Mouse (Mus musculus) forebrain, embryonic 14.5 days (tissue): Measurements from ENCODE around the gene Ipcef1. TPM values are rescaled to one million over a fixed set of nuclear protein-coding genes. Genes with fewer than 3 reads are reported as not detected.

Experiments used
- ATAC-seq: fragments of 200-750 bp; cut with Nextera tagmentation; 2 replicates; pipeline ENCODE4 v1.8.0; 2017; ENCODE audit warnings: mild to moderate bottlenecking, moderate library complexity
- DNase-seq: peaks from one replicate; pipeline ENCODE4 v3.0.0-alpha.2; 2015; ENCODE audit warnings: low spot score
- H3K27ac ChIP-seq: fragments of 300-500 bp; sonication (generic); 2 replicates; pipeline ENCODE4 v1.5.1; 2014; ENCODE audit warnings: low read depth, mild to moderate bottlenecking, control low read depth, low read length, moderate library complexity
- H3K27me3 ChIP-seq: fragments of 300-500 bp; sonication (generic); replicated peaks from 2 replicates; pipeline ENCODE4 v1.6.1; 2014; ENCODE audit warnings: low read length, control low read depth, mixed read lengths; ENCODE audit not compliant: control insufficient read depth, insufficient read depth
- H3K36me3 ChIP-seq: fragments of 300-500 bp; sonication (generic); 2 replicates; pipeline ENCODE4 v1.6.1; 2014; ENCODE audit warnings: low read length, control low read depth; ENCODE audit not compliant: control insufficient read depth, insufficient read depth
- H3K4me1 ChIP-seq: fragments of 300-500 bp; sonication (generic); 2 replicates; pipeline ENCODE4 v1.6.1; 2014; ENCODE audit warnings: antibody characterized with exemption, low read length, control low read depth; ENCODE audit not compliant: control insufficient read depth, insufficient read depth
- H3K4me2 ChIP-seq: fragments of 300-500 bp; sonication (generic); 2 replicates; pipeline ENCODE4 v1.6.1; 2014; ENCODE audit warnings: mild to moderate bottlenecking, control low read depth, low read length
- H3K4me3 ChIP-seq: fragments of 300-500 bp; sonication (generic); 2 replicates; pipeline ENCODE4 v1.5.1; 2014; ENCODE audit warnings: low read depth, low read length, control low read depth
- H3K9ac ChIP-seq: fragments of 300-500 bp; sonication (generic); 2 replicates; pipeline ENCODE4 v1.6.1; 2014; ENCODE audit warnings: mild to moderate bottlenecking, low read length, control low read depth, moderate library complexity
- H3K9me3 ChIP-seq: fragments of 300-500 bp; sonication (generic); replicated peaks from 2 replicates; pipeline ENCODE4 v1.6.1; 2016; ENCODE audit warnings: low read length, control low read depth, mixed read lengths; ENCODE audit not compliant: control insufficient read depth
- WGBS: fragments of 180-500 bp; shearing (Covaris S2); extraction: QIAGEN DNeasy Blood & Tissue Kit; methylation state at CpG from one replicate; pipeline ENCODE4 v1.1.7; 2014; 5-methylcytosine and 5-hydroxymethylcytosine counted together
- polyA plus RNA-seq: library from polyadenylated mRNA; unstranded; fragments of >200 nt; fragmentation: Nextera tagmentation; extraction: Ambion mirVana; gene quantifications from 2 replicates; pipeline ENCODE4 v1.2.1, GENCODE M21; 2014

Gene Ipcef1
- polyA plus RNA-seq, 1 experiment from 2014 or later, result 2.0 TPM

GRCm38 (mm10) chr10:6871418-6872072 is 180.7 kb downstream of the Ipcef1 start:
- Histone ChIP-seq H3K4me1 (no peaks in the 10 kb centered on the region), H3K27me3 (no peaks in the 10 kb centered on the region), H3K9ac (no peak overlapping the region), H3K9me3 (0 out of 2 replicates have a peak, but pooled peaks cover 5% of the 10 kb centered on the region), H3K4me3 (no peak overlapping the region), H3K27ac (no peak overlapping the region), H3K36me3 (no peaks in the 10 kb centered on the region), H3K4me2 (no peak overlapping the region)
- DNase-seq (peak; percentile 61), ATAC-seq (peak; percentile 50; the same call in 1 of the 2 replicates)
- WGBS, result 63% methylated on average over 7 of the region's 7 CpGs

GRCm38 (mm10) chr10:6855812-6856211 is 196.5 kb downstream of the Ipcef1 start:
- 30% methylated on average over 3 of the region's 3 CpGs for WGBS
- DNase-seq, result peak; percentile 11
- no peaks in the 10 kb centered on the region for H3K36me3 ChIP-seq
- H3K9me3 ChIP-seq, result no peaks in the 10 kb centered on the region
- no peaks in the 10 kb centered on the region for H3K27me3 ChIP-seq
- H3K4me1 ChIP-seq, result no peaks in the 10 kb centered on the region
- ATAC-seq, result peak; percentile 54; the same call in 1 of the 2 replicates
- no peak overlapping the region for H3K4me3 ChIP-seq
- no peak overlapping the region for H3K4me2 ChIP-seq
- no peak overlapping the region for H3K9ac ChIP-seq
- H3K27ac ChIP-seq, result no peak overlapping the region

GRCm38 (mm10) chr10:6848834-6849233 is 203.4 kb downstream of the Ipcef1 start:
- DNase-seq (no peak), ATAC-seq (no peak)
- H3K4me2 ChIP-seq, result no peak overlapping the region
- no peaks in the 10 kb centered on the region for H3K4me1 ChIP-seq
- H3K27ac ChIP-seq, result no peak overlapping the region
- no peaks in the 10 kb centered on the region for H3K27me3 ChIP-seq
- WGBS, result 28% methylated on average over 2 of the region's 2 CpGs
- no peaks in the 10 kb centered on the region for H3K36me3 ChIP-seq
- no peak overlapping the region for H3K9ac ChIP-seq
- no peak overlapping the region for H3K4me3 ChIP-seq
- H3K9me3 ChIP-seq, result no peaks in the 10 kb centered on the region

DNA sequence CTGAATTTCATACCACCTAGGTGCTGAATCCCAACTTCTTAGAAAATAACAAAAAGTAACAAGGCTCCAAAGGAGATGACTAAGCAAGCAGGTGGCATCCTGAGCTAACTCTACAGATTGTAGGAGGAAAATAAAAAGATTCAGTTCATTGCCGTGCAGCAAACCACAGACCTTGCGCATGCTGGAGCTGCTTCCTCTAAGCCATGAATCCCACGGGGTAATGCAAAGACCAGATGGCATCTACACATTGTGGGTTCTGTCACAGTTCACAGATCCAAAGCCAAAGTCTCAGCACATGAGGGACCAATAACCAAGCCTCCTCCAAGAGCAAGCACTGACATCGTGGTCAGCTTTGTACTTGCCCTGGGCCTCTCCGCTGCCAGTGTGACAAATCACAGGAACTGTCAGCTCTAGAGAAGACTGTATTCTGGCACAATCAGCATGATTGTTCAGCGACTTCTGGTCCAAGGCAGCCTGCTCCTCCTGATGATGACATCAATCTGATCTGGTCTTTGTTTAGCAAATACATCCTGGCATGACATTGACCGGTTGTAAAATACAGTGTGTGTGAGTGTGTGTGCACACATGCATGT is 204.0 kb downstream of the Ipcef1 start:
- WGBS, result 64% methylated on average over 7 of the region's 7 CpGs
- DNase-seq (no peak), ATAC-seq (no peak)
- no peaks in the 10 kb centered on the region for H3K36me3 ChIP-seq
- H3K27ac ChIP-seq, result no peak overlapping the region
- H3K4me3 ChIP-seq, result no peak overlapping the region
- H3K27me3 ChIP-seq, result no peaks in the 10 kb centered on the region
- no peaks in the 10 kb centered on the region for H3K4me1 ChIP-seq
- no peaks in the 10 kb centered on the region for H3K9me3 ChIP-seq
- H3K4me2 ChIP-seq, result no peak overlapping the region
- no peak overlapping the region for H3K9ac ChIP-seq

DNA sequence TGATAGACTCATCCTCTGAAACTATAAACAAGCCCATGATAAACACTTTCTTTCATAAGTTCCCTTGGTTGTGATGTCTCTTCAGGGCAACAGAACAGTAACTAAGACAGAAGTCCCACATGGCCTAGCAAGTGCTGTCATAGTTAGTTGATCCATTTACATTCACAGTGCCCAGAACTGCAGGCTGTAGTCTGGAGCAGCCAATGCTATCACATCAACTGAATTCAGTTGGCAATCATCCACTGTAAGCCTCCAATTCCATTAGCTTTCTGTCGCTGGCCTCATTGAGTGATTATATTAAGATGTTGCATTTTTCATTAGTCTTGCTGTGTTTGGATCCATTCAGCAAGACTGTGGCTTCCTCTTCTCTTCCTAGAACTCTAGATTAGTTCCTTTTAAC is 206.0 kb downstream of the Ipcef1 start:
- DNase-seq, result peak; percentile 36
- H3K27me3 ChIP-seq, result no peaks in the 10 kb centered on the region
- H3K9ac ChIP-seq, result no peak overlapping the region
- no peaks in the 10 kb centered on the region for H3K9me3 ChIP-seq
- 68% methylated on average over 1 of the region's 1 CpGs for WGBS
- H3K4me3 ChIP-seq, result no peak overlapping the region
- no peak overlapping the region for H3K4me2 ChIP-seq
- H3K27ac ChIP-seq, result no peak overlapping the region
- no peaks in the 10 kb centered on the region for H3K4me1 ChIP-seq
- H3K36me3 ChIP-seq, result no peaks in the 10 kb centered on the region
- no peak for ATAC-seq

- no peak overlapping the region for H3K9ac ChIP-seq
- no peak overlapping the region for H3K4me3 ChIP-seq
- ATAC-seq, result no peak
- 80% methylated on average over 1 of the region's 1 CpGs for WGBS
- no peak overlapping the region for H3K4me2 ChIP-seq
- no peaks in the 10 kb centered on the region for H3K27me3 ChIP-seq
- H3K9me3 ChIP-seq, result no peaks in the 10 kb centered on the region
- DNase-seq, result no peak
- no peaks in the 10 kb centered on the region for H3K4me1 ChIP-seq
- no peak overlapping the region for H3K27ac ChIP-seq
- no peaks in the 10 kb centered on the region for H3K36me3 ChIP-seq
These were observed 210.1 kb downstream of the Ipcef1 start for GRCm38 (mm10) chr10:6842225-6842624.

Other genes starting within 250 kb of the Ipcef1 start
- 2.4 and 3.2 TPM in 2 replicates for gene Cnksr3, start 159.8 kb upstream of the Ipcef1 start, polyA plus RNA-seq